Mouse (Mus musculus) adrenal gland, postnatal 0 days (tissue): Measurements from ENCODE around the gene Adam11. TPM values are rescaled to one million over a fixed set of nuclear protein-coding genes. Genes with fewer than 3 reads are reported as not detected.

Experiments used
- polyA plus RNA-seq: library from polyadenylated mRNA; unstranded; fragments of >200 nt; fragmentation: Nextera tagmentation; extraction: Ambion mirVana; gene quantifications from 2 replicates; pipeline ENCODE4 v1.2.1, GENCODE M21; 2015

Gene Adam11
- polyA plus RNA-seq = 2.9 and 3.7 TPM in 2 replicates

DNA sequence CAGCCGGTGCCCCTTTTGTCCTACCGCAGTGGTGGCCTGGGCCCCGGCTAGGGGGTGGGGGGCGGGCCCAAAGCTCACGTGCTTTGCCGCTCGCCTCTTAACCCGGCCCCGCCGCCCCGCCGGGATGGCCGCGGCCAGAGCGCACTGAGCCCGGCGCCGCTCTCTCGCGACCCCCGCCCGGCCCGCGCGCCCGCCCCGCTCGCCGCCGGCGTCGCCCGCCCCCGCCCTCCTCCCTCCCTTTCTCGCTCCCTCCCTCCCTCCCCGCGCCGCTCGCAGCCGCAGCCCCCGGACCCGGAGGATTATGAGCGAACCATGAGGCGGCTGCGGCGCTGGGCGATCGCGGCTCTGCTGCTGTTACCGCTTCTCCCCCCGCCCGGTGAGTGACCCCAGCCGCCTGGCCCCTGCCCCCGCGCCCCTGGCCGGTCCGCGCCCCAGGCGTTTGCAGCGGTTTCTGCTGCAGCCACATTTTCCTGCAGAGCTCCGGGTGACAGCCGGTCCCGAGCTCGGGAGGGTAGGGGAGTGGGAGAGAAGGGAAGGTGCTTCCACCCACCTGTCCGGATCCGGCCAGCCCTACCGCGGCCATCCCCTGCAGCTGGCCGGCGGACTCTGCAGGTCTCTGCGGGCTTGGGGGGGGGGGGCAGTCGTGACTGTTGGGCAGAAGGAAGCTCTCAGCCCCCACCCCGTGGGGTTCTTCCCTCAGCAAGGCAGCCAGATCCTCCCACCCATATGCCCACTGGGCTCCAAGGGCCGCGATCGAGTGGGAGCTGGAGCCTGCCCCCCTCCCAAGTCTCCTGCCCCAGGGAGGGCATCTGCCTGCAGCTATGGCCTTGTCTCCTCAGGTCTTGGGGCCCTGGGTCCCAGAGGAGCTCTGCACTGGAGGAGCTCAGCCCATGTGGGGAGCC, at the start of gene Adam11:
Gene Adam11 (plus strand): TSS at position 131 of the 902 bp plus-strand sequence.

DNA sequence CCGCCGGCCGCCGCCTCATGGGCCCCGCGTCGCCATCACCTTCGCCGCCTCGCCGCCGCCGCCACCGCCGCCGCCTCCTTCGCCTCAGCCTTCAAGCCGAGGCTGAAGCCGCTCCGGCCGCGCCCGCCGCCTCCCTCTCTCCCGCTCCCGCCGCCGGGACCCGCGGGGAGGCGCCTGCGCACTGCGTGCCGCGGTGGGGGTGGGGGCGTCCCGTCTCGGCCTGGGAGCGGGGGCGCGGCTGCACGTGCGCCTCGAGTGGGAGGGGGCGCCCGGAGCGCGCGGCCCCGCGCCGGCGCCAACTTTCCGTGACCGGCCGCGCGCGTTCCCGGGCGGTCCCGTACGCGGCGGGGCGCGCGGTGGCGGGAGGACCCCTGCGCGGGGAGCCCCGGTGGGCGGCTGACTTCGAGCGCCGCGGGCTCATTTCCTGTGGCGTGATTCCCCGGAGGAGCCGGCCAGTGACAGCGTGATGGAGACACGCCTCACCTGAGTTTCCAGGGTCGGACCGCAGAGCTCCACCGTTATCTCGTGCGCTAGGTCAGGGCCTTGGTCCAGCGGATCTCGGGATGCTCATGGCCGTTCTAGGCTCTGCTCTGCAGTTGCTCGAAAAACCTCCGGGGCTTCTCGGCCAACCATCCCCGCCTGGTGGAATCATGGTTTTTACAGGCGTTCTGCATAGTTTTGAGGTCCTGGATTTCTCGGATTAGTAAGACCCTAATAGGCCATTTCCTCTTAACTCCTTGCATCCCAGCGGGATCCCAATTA, 58.0 kb downstream of the Adam11 start, which contains the start of gene Gjc1:
Gene Gjc1 (minus strand): TSS at position 680 of the 762 bp plus-strand sequence.

Other genes starting within 250 kb of the Adam11 start
- gene Gpatch8, start 205.0 kb upstream of the Adam11 start, polyA plus RNA-seq = 23.8 and 30.4 TPM in 2 replicates
- 6.1 and 10.6 TPM in 2 replicates for gene Gm11627, start 182.0 kb upstream of the Adam11 start, polyA plus RNA-seq
- 11.8 and 20.1 TPM in 2 replicates for gene Fzd2, start 157.0 kb upstream of the Adam11 start, polyA plus RNA-seq
- 0.07 and 0.11 TPM in 2 replicates for gene Meioc, start 97.7 kb upstream of the Adam11 start, polyA plus RNA-seq
- 22.5 and 30.7 TPM in 2 replicates for gene Ccdc43, start 63.7 kb upstream of the Adam11 start, polyA plus RNA-seq
- gene Gjc1, start 58.3 kb downstream of the Adam11 start, polyA plus RNA-seq = 23.3 and 26.2 TPM in 2 replicates
- gene Higd1b, start 74.4 kb downstream of the Adam11 start, polyA plus RNA-seq = 3.6 and 5.2 TPM in 2 replicates
- gene Eftud2, start 119.5 kb downstream of the Adam11 start, polyA plus RNA-seq = 58.7 and 76.9 TPM in 2 replicates
- gene Ccdc103, start 119.8 kb downstream of the Adam11 start, polyA plus RNA-seq = 1.6 and 1.8 TPM in 2 replicates
- not detected in 2 replicates for gene Fam187a, start 123.7 kb downstream of the Adam11 start, polyA plus RNA-seq
- gene Gfap, start 139.5 kb downstream of the Adam11 start, polyA plus RNA-seq = 0.87 and 0.94 TPM in 2 replicates
- gene Kif18b, start 163.7 kb downstream of the Adam11 start, polyA plus RNA-seq = 1.4 and 1.5 TPM in 2 replicates
- gene C1ql1, start 185.2 kb downstream of the Adam11 start, polyA plus RNA-seq = 20.6 and 30.6 TPM in 2 replicates